Mouse (Mus musculus): ENCODE measurements around the gene Gm8122. TPM values are rescaled to one million over a fixed set of nuclear protein-coding genes. Genes with fewer than 3 reads are reported as not detected.

Gene Gm8122
- not detected for polyA plus RNA-seq (2014; fragmentation: Illumina TruSeq; extraction: RNeasy Lipid Tissue Mini Kit (QIAGEN cat#74804); ENCODE audit: insufficient read depth, low read depth, low replicate concordance)

DNA sequence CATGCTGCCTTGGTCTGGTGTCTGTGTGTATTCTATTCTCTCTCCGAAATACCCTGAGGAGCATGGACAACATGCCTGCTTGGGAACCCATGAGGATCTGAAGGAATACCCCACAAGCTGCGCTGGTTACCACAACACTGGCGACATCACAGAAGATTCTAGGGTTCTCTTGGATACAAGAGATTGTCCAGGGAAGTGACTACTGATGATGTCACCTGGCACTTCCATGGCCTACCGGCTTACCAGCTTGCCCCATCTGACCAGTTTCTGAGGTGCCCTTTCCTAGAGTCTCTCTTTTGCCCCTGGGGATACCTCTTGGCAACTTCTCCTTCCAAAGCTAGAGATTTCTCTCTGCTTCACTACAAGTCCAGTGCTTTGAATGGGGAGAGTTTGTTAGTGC is at the start of gene Gm8122:
Gene Gm8122, minus strand, starts transcription at position 101 of the 400 bp plus-strand sequence.

DNA sequence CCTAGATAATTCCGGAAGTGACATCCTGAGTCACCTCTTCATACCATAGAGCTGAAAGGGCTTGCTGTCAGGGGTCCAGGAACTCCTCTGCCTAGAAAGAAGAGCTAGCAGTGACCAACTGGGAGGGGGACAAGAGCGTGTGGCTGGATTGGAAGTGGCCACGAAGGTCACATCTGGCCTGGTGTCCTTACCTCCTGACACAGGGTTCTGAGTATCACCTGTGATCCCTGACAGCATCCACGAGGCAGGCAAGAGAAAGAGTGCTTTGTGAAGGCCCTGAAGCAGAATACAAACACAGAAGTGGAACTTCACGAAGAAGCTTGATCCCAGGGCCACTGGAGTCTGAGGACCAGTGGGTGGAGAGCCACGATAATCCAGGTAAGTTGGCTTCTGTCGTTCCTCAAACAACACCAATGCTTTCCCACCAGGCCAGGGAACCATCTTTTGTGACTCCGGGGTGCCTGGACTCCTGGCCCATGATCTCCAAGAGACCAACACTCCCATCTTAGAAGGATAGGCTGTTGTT is 39.9 kb upstream of the Gm8122 start, which contains the start of gene Gm9732:
Gene Gm9732, plus strand, starts transcription at position 51 of the 526 bp plus-strand sequence.

DNA sequence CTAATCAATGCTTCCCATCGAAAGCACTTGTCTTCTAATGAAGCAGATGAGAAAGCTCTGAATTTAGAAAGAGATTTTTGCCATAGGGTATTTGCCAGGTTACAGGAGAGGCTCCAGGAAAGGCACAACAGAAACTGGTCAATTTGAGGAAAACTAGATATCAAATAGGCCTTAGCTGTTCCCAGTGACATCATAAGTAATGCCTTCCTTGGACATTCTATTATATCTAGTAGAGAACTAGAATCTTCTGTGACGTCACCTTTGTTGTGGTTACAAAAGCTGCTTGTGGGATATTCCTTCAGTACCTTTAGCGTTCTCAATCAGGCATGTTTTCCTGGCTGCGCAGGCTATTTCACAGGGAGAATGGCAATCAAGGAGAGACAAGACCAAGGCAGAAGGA is 23.2 kb upstream of the Gm8122 start, which contains the start of gene Gm8126:
Gene Gm8126, plus strand, starts transcription at position 301 of the 400 bp plus-strand sequence.

Other genes starting within 250 kb of the Gm8122 start
- not detected for gene Gm8082, start 241.7 kb downstream of the Gm8122 start, polyA plus RNA-seq (2014; fragmentation: Illumina TruSeq; extraction: RNeasy Lipid Tissue Mini Kit (QIAGEN cat#74804); ENCODE audit: insufficient read depth, low read depth, low replicate concordance)
- gene Gm10376, start 219.7 kb downstream of the Gm8122 start, polyA plus RNA-seq (2014; fragmentation: Illumina TruSeq; extraction: RNeasy Lipid Tissue Mini Kit (QIAGEN cat#74804); ENCODE audit: insufficient read depth, low read depth, low replicate concordance) = not detected
- gene Gm8094, start 158.7 kb downstream of the Gm8122 start, polyA plus RNA-seq (2014; fragmentation: Illumina TruSeq; extraction: RNeasy Lipid Tissue Mini Kit (QIAGEN cat#74804); ENCODE audit: insufficient read depth, low read depth, low replicate concordance) = not detected
- gene Gm8104, start 134.7 kb downstream of the Gm8122 start, polyA plus RNA-seq (2014; fragmentation: Illumina TruSeq; extraction: RNeasy Lipid Tissue Mini Kit (QIAGEN cat#74804); ENCODE audit: insufficient read depth, low read depth, low replicate concordance) = not detected
- not detected for gene Gm7233, start 55.4 kb downstream of the Gm8122 start, polyA plus RNA-seq (2014; fragmentation: Illumina TruSeq; extraction: RNeasy Lipid Tissue Mini Kit (QIAGEN cat#74804); ENCODE audit: insufficient read depth, low read depth, low replicate concordance)
- gene Gm8126, start 23.3 kb upstream of the Gm8122 start, polyA plus RNA-seq (2014; fragmentation: Illumina TruSeq; extraction: RNeasy Lipid Tissue Mini Kit (QIAGEN cat#74804); ENCODE audit: insufficient read depth, low read depth, low replicate concordance) = not detected
- not detected for gene Gm9732, start 39.7 kb upstream of the Gm8122 start, polyA plus RNA-seq (2014; fragmentation: Illumina TruSeq; extraction: RNeasy Lipid Tissue Mini Kit (QIAGEN cat#74804); ENCODE audit: insufficient read depth, low read depth, low replicate concordance)
- not detected for gene Gm8127, start 58.5 kb upstream of the Gm8122 start, polyA plus RNA-seq (2014; fragmentation: Illumina TruSeq; extraction: RNeasy Lipid Tissue Mini Kit (QIAGEN cat#74804); ENCODE audit: insufficient read depth, low read depth, low replicate concordance)
- gene 1700001F09Rik, start 112.5 kb upstream of the Gm8122 start, polyA plus RNA-seq (2014; fragmentation: Illumina TruSeq; extraction: RNeasy Lipid Tissue Mini Kit (QIAGEN cat#74804); ENCODE audit: insufficient read depth, low read depth, low replicate concordance) = not detected
- gene Gm8138, start 181.0 kb upstream of the Gm8122 start, polyA plus RNA-seq (2014; fragmentation: Illumina TruSeq; extraction: RNeasy Lipid Tissue Mini Kit (QIAGEN cat#74804); ENCODE audit: insufficient read depth, low read depth, low replicate concordance) = not detected